Mouse (Mus musculus): Measurements from ENCODE around the gene Pde8b.
A peak's percentile ranks its signal among the peaks of the same experiment; 100 is the strongest.

The Pde8b gene

DNA sequence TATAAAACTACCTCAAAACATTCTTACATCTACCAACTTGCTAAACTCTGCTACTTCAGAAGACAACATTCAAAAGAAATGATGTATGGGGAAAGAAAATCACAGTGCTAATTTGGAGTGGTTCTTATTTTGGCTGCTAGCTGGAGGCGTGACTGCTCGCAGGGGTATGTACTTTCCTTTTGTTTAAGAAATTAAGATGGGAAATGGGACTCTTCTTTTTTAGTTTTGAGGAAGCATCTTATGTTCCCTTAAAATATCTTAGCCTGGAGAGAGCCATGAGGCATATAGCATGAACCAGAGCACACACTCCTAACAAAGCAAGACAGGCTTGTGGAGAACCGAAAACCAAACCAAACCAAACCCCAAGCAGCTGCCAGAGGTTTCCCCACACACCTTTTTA lies 167.5 kb downstream of the Pde8b start:
- DNase-seq (ENCODE audit: extremely low spot score), result no peak

DNA sequence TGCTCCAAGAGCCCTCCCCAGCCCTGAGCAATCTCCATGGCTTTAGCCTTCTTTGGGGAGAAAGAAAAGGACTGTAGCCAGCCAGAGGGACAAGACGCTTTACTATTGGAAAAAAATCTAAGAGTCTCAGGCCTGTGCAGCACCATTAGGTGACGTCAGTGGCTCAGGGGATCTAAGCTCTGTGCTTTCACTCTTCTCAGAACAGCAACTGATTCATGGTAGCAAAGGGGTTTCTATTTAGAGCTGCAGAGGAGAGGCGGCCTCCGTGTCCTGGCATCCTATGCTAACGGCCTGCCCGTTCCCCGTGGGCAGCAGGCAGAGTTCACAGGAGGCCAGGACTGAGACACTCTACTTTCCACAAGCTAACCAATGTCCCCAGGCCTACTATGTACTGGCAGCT lies 169.1 kb downstream of the Pde8b start:
- DNase-seq (ENCODE audit: extremely low spot score), result no peak

DNA sequence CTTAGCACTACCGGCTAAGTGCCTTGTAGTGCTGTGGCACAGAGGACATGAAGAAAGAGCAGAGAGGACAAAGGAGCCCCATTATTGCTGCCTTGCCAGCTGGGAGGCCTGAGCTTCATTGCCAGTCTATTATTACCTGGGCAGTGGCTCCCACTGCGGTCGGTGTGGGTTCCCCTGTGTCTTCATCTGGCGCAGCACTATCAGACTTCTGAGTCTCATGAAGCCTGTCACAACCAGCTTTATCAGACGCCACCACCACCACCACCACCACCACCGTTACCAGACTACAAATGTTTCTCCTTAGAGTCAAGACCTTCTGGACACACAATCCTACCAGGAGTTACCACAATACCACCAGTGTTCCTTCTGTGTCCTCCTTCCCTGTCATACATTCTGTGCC lies 171.6 kb downstream of the Pde8b start:
- no peak for DNase-seq (ENCODE audit: extremely low spot score)

DNA sequence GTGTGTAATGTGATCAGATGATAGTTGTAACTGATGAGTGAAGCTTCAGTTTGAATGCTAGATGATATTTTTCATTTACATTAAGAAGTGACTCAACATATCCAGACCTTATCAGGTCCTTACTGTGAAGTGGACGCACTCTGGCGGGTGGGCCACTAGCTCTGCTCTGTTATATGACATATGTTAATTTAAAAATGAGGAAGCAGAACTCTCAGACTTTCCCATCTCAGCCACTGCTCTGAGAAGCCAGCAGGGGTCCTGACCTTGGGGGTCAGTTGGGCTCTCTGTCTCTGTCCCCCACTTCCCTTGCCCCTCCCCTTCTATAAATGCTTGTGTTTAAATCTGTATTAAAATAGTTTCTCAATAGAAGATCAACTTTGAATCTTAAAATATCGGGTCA lies 172.4 kb downstream of the Pde8b start:
- DNase-seq (ENCODE audit: extremely low spot score), result no peak

DNA sequence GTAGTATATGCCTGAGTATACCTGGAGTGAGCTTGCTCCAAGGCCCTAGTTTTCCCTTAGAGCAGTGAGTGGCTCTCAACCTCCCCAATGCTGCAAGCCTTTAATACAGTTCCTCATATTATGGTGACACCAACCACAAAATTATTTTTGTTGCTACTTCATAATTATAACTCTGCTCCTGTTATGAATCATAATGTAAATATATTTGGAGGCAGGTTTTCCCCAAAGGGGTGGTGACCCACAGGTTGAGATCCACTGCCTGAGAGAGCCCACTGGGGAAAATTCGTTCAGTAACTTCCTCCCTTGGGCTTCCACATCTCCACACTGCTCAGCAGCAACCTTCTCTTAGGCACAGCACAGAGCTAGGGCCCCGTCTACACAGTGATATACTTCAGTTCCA lies 174.0 kb downstream of the Pde8b start:
- no peak for DNase-seq (ENCODE audit: extremely low spot score)

DNA sequence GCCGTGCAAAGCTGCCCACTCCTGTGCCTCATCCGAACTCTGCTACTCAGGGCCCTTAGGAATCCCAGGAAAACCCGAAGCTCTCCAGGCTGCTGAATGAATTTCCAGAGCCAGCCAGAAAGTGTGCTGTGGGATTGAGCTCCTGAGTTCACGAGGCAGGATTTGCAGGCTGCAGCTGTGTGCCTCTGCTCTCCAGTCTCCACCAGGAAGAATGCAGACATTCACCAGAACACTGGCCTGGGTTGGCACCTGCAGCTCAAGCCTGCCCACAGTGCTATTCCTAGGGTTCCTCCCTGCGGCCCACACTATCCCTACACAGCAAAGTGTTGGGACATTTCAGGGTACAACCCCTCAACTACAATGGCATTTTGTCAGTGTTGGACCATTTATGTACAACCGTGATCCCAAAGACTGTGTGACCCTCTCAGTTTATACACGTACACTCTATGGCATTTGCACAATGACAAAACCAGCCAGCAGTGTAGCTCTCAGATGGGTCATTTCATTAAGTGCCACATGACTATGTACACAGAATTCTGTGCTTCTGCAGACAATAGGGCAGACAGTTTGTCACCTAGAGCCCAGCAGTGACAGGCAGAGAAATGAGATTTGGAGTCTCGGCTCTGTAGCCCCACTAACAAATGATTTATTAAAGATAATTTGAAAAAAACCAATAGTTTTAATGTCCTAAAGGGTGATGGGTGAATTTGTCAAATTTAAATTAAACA lies 176.5 kb downstream of the Pde8b start:
- no peak for DNase-seq (ENCODE audit: extremely low spot score)

DNA sequence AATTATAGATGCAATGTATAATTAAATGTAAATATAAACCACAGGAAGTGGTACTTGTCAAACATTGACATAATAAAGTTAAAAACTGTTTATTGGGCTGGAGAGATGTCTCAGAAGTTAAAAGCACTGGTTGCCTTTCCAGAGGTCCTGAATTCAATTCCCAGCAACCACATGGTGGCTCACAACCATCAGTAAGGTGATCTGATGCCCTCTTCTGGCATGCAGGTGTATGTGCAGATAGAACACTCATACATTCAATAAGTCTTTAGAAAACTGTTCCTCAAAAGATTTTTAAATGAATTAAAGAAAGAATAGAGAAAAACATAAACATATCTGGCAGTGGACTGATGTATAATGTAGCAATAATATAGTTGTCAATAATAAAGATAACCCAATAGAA lies 179.9 kb downstream of the Pde8b start:
- no peak for DNase-seq (ENCODE audit: extremely low spot score)

DNA sequence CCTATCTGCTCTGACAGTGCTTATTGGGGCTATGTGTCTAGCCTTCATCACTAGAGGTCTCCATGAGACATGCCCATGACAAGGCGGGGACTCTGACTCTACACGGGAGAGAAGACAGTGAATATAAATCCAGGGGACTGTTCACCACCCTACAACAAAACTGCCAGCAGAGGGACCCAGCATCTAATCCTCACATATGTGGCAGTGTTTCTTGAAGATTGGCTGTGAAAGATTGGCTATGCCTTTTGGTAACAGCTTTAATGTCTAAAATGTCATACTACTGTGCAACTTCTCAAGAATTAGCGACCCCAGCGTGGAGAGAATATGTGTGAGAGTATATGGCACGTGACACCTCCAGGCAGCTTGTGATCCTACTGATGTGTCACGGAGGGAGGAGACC lies 182.3 kb downstream of the Pde8b start:
- DNase-seq (ENCODE audit: extremely low spot score), result peak; percentile 8

DNA sequence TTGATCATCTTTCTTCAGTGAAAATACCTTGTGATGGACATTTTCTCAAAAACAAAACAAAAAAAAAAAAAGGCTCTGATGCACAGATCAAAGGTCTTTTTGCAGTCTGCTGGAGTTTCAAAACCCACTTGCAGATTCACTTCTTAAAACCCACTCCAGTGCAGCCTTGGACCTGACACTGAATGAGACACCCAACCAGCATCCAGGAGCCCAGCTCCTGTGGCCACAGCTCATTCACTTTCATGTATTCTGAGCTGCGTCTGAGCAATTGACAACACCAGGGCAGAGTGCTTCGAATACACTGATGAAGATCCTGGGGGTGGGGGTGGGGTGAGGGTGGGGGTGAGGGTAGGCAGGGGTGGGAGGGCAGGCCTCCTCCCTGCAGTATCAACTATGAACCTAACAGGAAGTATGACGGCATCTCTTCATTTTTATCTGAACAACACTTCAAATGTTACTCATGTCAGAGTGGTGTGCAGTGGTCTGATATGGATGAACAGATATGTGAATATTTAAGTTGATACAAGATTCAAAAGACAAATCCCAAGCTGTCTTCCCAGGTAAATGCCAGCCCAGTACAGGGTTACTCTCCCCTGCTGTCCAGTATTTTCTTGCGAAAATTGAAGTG lies 186.6 kb downstream of the Pde8b start:
- DNase-seq (ENCODE audit: extremely low spot score), result no peak

DNA sequence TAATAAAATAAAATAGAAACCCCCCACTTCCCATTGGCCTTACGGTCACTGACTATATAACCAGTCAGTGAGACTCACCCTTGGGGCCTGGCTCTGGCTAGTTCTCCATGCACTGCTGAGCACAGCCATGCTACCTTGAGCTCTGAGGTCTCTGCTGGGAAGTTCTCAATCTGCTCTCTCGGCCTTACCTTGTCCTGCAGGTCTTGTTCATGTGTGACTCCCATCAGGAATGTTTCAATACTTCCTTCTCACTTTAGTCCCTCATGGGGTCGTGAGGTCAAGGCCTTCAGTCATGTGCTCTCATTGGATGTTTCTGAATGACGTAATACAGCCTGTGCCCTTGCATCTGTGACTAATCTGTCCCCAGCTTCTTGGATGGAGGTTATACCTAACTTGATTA lies 191.3 kb downstream of the Pde8b start:
- DNase-seq (ENCODE audit: extremely low spot score), result no peak

DNA sequence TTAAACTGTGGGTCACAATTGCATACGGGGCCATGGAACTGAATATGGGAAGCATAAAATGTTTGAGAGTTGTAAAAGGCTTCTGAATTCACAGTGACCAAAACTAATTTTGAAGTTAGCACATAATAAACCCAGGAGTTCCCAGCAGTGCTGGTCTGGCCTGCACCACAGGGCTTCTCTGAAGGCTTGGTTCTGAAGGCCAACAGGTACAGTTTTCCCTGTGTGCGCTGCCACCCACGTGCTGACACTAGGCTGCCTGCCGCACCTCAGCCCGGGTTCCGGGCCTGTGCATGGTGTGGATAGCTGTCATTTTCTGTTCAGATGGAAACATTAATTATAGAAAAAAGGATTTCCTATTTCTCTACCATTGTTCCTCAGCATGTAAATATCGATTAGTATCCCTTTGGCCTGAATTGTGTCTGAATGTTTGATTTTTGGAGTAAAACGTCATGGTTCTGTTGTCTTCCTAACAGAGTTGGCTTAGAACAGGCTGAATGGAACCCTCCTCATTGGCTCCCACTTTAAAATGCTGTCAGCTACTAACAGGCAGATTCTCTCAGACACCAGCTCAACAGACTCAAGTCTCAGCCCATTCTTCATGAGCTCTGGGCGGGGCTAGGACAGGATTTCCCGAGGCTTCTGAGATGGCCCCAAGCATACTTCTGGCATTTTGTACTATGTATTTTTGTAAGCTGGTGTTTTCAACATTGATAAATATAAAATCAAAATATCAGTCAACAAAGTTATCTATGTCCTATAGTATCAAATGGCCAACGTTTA lies 193.4 kb downstream of the Pde8b start:
- DNase-seq (ENCODE audit: extremely low spot score), result no peak

DNA sequence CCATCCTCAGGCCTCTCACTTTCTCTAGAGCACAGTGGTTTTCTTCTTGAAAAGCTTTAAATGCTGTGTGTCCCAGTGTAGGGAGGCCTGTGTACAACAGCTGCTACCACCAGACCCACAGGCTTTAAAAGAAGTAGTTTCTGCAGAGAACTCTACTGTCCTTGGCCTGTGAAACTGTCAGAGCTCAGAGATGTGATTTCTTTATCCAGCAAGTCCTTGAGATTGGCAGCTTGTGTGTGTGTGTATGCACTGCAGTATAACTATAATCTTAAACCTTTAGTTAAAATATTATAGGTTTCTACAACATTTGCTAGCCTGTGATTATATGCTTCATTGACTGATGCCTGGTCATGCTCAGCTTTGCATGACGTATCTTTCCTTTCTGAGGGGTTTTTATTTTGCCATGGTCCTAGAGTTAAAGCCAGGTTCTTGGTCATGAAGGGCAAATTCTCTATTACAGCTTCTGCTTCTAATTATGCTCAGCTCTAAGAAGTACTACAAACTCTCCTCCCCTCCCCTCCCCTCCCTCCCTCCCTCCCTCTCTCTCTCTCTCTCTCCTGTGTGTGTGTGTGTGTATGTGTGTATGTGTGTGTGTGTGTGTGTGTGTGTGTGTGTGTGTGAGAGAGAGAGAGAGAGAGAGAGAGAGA lies 194.3 kb downstream of the Pde8b start:
- no peak for DNase-seq (ENCODE audit: extremely low spot score)

DNA sequence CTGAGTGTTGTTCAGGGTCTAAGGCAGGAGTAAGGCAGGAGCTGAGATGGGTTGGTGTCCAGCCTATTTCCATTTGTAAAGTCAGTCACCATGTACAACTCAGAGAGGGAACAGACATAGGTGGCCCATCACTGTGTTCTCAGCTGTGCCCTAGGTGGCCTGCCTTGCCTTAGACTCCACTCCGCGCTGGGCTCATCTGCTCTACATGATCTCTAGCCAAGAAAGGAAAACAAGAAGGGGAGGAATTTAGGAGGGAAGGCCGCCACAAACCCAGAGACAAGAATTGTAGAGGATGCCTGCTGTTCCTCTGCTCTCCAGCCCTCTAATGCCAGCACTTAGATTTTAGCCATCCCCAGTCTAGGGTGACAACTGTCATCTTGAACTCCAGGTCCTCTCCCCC lies 197.7 kb downstream of the Pde8b start:
- DNase-seq (ENCODE audit: extremely low spot score), result no peak

DNA sequence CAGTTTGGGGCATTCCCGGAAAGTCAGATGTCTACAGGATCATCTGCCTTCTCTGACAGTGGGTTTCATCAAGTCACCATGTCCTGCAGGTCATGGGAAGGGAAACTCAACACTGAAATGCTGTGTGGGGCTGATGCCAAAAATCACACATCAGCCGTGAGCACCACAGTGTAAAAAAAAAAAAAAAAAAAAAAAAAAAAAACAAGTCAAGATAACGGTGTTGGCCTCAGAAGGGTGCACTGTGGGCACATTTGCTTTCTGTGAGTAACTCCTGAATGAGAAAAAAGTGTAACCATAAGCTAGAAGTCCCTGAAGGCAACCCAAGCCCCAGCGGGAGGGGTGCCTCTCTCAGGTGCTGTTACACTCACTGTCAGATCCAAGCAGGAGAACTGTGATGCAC lies 199.7 kb downstream of the Pde8b start:
- no peak for DNase-seq (ENCODE audit: extremely low spot score)

DNA sequence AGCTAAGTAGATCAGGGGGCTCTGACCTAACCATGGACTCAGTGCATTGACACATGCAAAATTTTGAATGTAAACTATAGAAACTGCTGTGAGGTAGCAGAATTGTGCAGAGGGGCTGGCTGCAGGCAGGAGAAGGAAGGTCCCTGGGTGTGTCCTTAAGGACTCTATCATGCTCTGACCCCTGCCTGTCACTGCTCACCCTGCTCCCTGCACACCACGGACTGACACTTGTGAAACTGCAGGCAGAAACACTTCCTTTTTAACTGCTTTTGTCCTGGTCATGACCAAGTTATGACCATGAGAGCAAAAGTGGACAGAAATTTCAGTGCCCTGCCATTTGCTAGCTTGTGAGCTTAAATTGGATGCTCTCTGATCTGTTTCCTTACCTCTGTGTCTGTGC lies 206.0 kb downstream of the Pde8b start:
- DNase-seq (ENCODE audit: extremely low spot score), result no peak

DNA sequence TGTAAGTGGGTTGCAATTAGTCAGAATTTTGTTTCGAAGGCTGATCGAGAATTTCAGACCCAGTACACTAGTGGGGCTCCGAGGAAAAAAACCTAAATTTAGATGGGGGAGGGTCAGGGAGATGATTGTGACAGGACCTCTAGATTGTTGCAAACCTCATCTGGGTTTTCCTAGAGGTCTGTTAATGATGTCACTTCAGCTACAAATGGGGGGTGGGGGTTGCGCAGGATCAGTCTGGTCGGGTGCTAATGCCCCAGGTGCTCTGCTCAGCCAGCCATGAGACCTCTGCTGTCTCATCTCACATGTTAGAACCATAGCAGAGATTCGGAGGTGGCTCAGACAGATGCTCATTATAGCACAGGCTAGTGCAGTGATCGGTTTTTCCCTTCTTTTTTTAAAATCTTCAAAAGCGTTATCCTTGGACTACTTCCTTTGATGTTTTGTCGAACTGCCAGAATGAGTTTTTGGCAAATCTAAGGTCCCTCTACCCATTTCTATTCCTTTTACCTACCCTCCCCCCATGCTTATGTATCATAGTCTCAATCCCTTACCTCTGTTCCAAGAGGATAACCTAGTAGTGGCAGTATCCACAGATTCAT lies 209.9 kb downstream of the Pde8b start:
- no peak for DNase-seq (ENCODE audit: extremely low spot score)

DNA sequence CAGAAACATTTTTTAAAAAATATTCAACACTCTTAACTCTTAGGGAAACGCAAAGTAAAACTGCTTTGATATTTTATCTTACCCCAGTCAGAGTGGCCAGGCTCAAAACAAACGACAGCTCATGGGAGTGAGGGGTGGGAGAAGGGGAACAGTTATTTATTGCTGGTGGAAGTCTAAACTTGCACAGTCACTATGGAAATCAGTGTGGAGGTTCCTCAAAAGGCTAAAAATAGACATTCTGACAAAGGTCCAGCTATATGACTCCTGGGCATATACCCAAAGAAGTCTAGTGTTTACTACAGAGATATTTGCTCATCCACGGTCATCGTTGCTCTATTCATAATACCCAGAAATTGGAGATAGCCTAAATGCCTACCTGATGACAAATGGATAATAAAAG lies 211.9 kb downstream of the Pde8b start:
- DNase-seq (ENCODE audit: extremely low spot score), result no peak

DNA sequence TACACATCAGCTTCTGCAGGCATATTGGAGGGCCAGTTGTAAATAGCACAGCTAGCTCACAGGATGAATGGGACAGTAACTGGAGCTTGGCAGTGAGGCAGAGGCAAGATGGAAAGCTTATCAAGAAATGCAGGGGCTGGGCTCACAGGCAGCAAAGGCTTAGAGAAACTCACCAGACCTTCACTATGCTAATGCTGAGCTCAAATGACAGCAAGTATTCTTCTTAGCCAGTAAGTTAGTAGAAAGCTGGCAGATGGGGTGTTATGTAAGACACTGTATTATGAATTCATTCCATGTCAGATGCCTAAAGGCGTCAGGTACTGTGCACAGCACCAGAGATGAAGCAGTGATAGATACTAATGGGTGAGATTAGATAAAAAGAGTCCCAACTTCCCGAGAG lies 215.4 kb downstream of the Pde8b start:
- DNase-seq (ENCODE audit: extremely low spot score), result no peak

DNA sequence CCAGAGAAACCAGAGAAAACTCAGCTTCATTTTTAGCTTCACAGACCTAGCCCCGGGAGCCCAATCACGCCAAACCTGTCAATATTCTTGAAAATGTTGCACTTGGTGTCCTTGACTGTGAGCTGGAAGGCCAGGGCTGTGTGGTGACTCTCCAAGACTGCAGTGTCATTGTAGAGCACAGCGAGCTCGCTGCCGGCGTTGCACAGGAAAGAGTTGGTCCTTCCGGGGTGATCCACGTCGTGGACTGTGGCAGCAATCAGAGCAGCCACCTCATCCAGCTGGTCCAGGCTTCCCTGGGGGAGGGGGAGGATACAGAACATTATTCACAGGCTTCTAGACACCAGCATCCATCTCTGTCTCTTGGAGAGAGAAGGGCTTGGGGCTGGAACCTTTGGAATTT lies 216.0 kb downstream of the Pde8b start:
- no peak for DNase-seq (ENCODE audit: extremely low spot score)

DNA sequence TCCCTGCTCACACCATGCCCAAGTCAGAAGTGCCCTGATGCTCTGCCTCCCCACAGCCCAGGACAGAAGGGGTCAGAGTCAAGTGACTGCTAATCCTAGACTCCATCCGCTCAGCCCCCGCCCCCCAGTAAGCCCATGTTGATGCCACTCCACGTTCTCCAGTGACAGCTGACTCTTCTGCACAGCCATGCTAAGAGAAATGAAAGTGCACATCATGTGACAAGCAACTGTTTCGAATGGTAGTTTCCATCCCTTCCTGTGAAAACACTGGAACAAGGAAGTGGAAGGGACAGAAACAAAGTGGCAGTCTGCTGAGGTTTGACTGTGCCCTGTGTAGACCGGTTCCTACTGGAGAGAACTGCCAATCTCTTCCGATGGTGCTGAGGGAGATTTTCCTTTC lies 217.2 kb downstream of the Pde8b start:
- no peak for DNase-seq (ENCODE audit: extremely low spot score)

DNA sequence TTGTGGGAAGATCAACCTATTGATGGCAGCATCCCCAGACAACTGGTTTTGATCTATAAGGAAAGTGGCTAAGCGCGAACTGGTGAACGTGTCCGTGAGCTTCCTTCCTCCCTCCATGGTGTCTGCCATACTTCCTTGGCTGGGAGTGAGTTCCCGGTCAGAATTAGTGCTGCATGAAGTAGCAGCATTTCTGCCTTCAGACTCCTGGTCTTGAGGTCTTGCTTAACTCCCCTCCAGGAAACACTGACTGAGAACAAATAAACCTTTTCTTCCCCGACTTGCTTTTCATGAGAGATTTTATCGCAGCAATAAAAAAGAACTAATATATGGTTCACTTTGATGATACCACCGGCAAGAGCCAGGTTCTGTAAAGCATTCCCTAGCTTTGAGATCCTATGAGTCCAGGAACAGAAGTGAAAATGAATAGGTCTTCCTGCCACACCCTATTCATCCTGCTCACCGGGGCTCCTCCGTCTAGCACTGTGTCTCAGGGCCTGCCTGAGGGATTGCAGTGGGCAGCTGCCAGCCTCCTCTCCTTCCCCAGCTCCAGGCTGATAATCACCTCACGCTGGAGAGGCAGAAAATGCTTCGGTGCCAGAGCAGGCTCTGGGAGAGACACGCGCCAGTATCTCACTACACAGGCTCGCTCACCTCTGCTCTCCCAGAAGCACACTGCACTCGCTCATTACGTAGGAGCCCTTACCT lies 217.9 kb downstream of the Pde8b start:
- no peak for DNase-seq (ENCODE audit: extremely low spot score)

DNA sequence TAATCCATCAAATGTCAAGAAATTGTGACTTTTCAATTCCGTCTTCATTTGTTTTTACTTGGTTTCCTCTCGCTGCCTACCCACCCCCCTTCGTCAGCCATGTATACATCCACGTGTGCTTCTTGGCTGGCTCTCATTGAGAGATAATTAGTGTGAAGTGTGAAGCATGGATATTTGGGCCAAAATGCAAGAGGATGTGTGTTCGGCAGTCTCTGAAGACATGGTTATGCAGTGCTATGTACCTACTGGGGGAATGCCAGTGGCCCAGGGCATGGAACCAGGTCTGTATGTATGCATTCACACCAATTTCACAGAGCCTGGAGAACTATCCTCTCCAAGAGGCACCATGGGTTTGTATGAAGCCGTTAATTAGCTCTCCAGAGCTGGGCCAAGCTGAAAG lies 219.3 kb downstream of the Pde8b start:
- no peak for DNase-seq (ENCODE audit: extremely low spot score)
